Mouse (Mus musculus): Measurements from ENCODE around the gene Serp2. TPM values are rescaled to one million over a fixed set of nuclear protein-coding genes. Genes with fewer than 3 reads are reported as not detected.

Serp2 gene
- polyA plus RNA-seq, 1 experiment from 2014 or later = 4.3 TPM

GRCm38 (mm10) chr14:76540005-76540670 lies 16.6 kb downstream of the Serp2 start:
- Histone ChIP-seq H3K9me3 (ENCODE audit: control insufficient read depth, low read length) (no peaks in the 10 kb centered on the region), H3K9ac (ENCODE audit: low read depth, low read length) (no peak overlapping the region), H3K4me2 (no peak overlapping the region), H3K36me3 (ENCODE audit: control insufficient read depth, insufficient read depth, low read length) (no peaks in the 10 kb centered on the region), H3K27ac (ENCODE audit: low read depth, low read length) (no peak overlapping the region), H3K4me3 (ENCODE audit: low read depth, low read length) (no peak overlapping the region), H3K27me3 (replicated peaks; ENCODE audit: control insufficient read depth, insufficient read depth, low read length) (no peaks in the 10 kb centered on the region), H3K4me1 (replicated peaks; ENCODE audit: control insufficient read depth, insufficient read depth, low read length) (peaks cover 33% of the 10 kb centered on the region)
- WGBS = 90% methylated on average over 5 of the region's 5 CpGs
- no peak for DNase-seq (ENCODE audit: low spot score)
- no peak for ATAC-seq (replicated peaks; ENCODE audit: low FRiP score)

- DNase-seq (ENCODE audit: low spot score) = no peak
- Histone ChIP-seq H3K9ac (ENCODE audit: low read depth, low read length) (no peak overlapping the region), H3K4me3 (ENCODE audit: low read depth, low read length) (no peak overlapping the region), H3K4me2 (no peak overlapping the region), H3K27ac (ENCODE audit: low read depth, low read length) (peak overlapping the region; percentile 23; the same call in 1 of the 2 replicates), H3K27me3 (replicated peaks; ENCODE audit: control insufficient read depth, insufficient read depth, low read length) (no peaks in the 10 kb centered on the region), H3K36me3 (ENCODE audit: control insufficient read depth, insufficient read depth, low read length) (no peaks in the 10 kb centered on the region), H3K9me3 (ENCODE audit: control insufficient read depth, low read length) (no peaks in the 10 kb centered on the region), H3K4me1 (replicated peaks; ENCODE audit: control insufficient read depth, insufficient read depth, low read length) (peaks cover 34% of the 10 kb centered on the region)
- WGBS = 34% methylated on average over 6 of the region's 6 CpGs
- ATAC-seq (replicated peaks; ENCODE audit: low FRiP score) = no peak
Observed at GRCm38 (mm10) chr14:76536921-76537320, 19.8 kb downstream of the Serp2 start.

- no peak for DNase-seq (ENCODE audit: low spot score)
- ATAC-seq (replicated peaks; ENCODE audit: low FRiP score) = no peak
- Histone ChIP-seq H3K9me3 (ENCODE audit: control insufficient read depth, low read length) (no peaks in the 10 kb centered on the region), H3K4me1 (replicated peaks; ENCODE audit: control insufficient read depth, insufficient read depth, low read length) (peaks cover 40% of the 10 kb centered on the region), H3K4me3 (ENCODE audit: low read depth, low read length) (no peak overlapping the region), H3K27ac (ENCODE audit: low read depth, low read length) (no peak overlapping the region), H3K9ac (ENCODE audit: low read depth, low read length) (no peak overlapping the region), H3K36me3 (ENCODE audit: control insufficient read depth, insufficient read depth, low read length) (no peaks in the 10 kb centered on the region), H3K27me3 (replicated peaks; ENCODE audit: control insufficient read depth, insufficient read depth, low read length) (no peaks in the 10 kb centered on the region), H3K4me2 (peak overlapping the region; percentile 6; the same call in 1 of the 2 replicates)
- WGBS = 83% methylated on average over 1 of the region's 1 CpGs
Observed at GRCm38 (mm10) chr14:76535096-76535495, 21.6 kb downstream of the Serp2 start.

GRCm38 (mm10) chr14:76533170-76533815 lies 23.4 kb downstream of the Serp2 start:
- Histone ChIP-seq H3K4me2 (peak overlapping the region; percentile 72), H3K9me3 (ENCODE audit: control insufficient read depth, low read length) (no peaks in the 10 kb centered on the region), H3K27ac (ENCODE audit: low read depth, low read length) (peak overlapping the region; percentile 97), H3K4me3 (ENCODE audit: low read depth, low read length) (peak overlapping the region; percentile 38), H3K36me3 (ENCODE audit: control insufficient read depth, insufficient read depth, low read length) (no peaks in the 10 kb centered on the region), H3K27me3 (replicated peaks; ENCODE audit: control insufficient read depth, insufficient read depth, low read length) (no peaks in the 10 kb centered on the region), H3K9ac (ENCODE audit: low read depth, low read length) (peak overlapping the region; percentile 69), H3K4me1 (replicated peaks; ENCODE audit: control insufficient read depth, insufficient read depth, low read length) (peaks cover 43% of the 10 kb centered on the region)
- 8% methylated on average over 10 of the region's 10 CpGs for WGBS
- ATAC-seq (replicated peaks; ENCODE audit: low FRiP score) (peak; percentile 79), DNase-seq (ENCODE audit: low spot score) (peak; percentile 64)

GRCm38 (mm10) chr14:76532257-76533169 lies 24.2 kb downstream of the Serp2 start:
- Histone ChIP-seq H3K4me1 (replicated peaks; ENCODE audit: control insufficient read depth, insufficient read depth, low read length) (peaks cover 46% of the 10 kb centered on the region), H3K4me3 (ENCODE audit: low read depth, low read length) (peak overlapping the region; percentile 38), H3K27ac (ENCODE audit: low read depth, low read length) (peak overlapping the region; percentile 97), H3K4me2 (peak overlapping the region; percentile 72), H3K9me3 (ENCODE audit: control insufficient read depth, low read length) (no peaks in the 10 kb centered on the region), H3K27me3 (replicated peaks; ENCODE audit: control insufficient read depth, insufficient read depth, low read length) (no peaks in the 10 kb centered on the region), H3K9ac (ENCODE audit: low read depth, low read length) (peak overlapping the region; percentile 69), H3K36me3 (ENCODE audit: control insufficient read depth, insufficient read depth, low read length) (no peaks in the 10 kb centered on the region)
- WGBS = 11% methylated on average over 20 of the region's 20 CpGs
- peak; percentile 92 for ATAC-seq (replicated peaks; ENCODE audit: low FRiP score)
- peak; percentile 86 for DNase-seq (ENCODE audit: low spot score)

- ATAC-seq (replicated peaks; ENCODE audit: low FRiP score) = 0 out of 2 replicates have a peak, but pooled peaks have one; percentile 10
- Histone ChIP-seq H3K4me2 (peak overlapping the region; percentile 72), H3K9ac (ENCODE audit: low read depth, low read length) (0 out of 2 replicates have a peak overlapping the region, but pooled peaks have one; percentile 26)
Observed at GRCm38 (mm10) chr14:76531027-76531660, 25.5 kb downstream of the Serp2 start.

GRCm38 (mm10) chr14:76528641-76529040 lies 28.0 kb downstream of the Serp2 start:
- no peaks in the 10 kb centered on the region for H3K36me3 ChIP-seq (ENCODE audit: control insufficient read depth, insufficient read depth, low read length)
- ATAC-seq (replicated peaks; ENCODE audit: low FRiP score) = no peak
- no peaks in the 10 kb centered on the region for H3K9me3 ChIP-seq (ENCODE audit: control insufficient read depth, low read length)
- peaks cover 36% of the 10 kb centered on the region for H3K4me1 ChIP-seq (replicated peaks; ENCODE audit: control insufficient read depth, insufficient read depth, low read length)
- no peak overlapping the region for H3K4me3 ChIP-seq (ENCODE audit: low read depth, low read length)
- no peak overlapping the region for H3K9ac ChIP-seq (ENCODE audit: low read depth, low read length)
- 56% methylated on average over 5 of the region's 5 CpGs for WGBS
- H3K27me3 ChIP-seq (replicated peaks; ENCODE audit: control insufficient read depth, insufficient read depth, low read length) = no peaks in the 10 kb centered on the region
- DNase-seq (ENCODE audit: low spot score) = no peak
- H3K4me2 ChIP-seq = no peak overlapping the region
- no peak overlapping the region for H3K27ac ChIP-seq (ENCODE audit: low read depth, low read length)

More at GRCm38 (mm10) chr14:76531027-76531660, 25.5 kb downstream of the Serp2 start:
- Histone ChIP-seq H3K27me3 (replicated peaks; ENCODE audit: control insufficient read depth, insufficient read depth, low read length) (no peaks in the 10 kb centered on the region), H3K9me3 (ENCODE audit: control insufficient read depth, low read length) (no peaks in the 10 kb centered on the region), H3K36me3 (ENCODE audit: control insufficient read depth, insufficient read depth, low read length) (no peaks in the 10 kb centered on the region), H3K4me3 (ENCODE audit: low read depth, low read length) (no peak overlapping the region), H3K4me1 (replicated peaks; ENCODE audit: control insufficient read depth, insufficient read depth, low read length) (peaks cover 38% of the 10 kb centered on the region), H3K27ac (ENCODE audit: low read depth, low read length) (peak overlapping the region; percentile 97)
- WGBS = 74% methylated on average over 7 of the region's 7 CpGs
- no peak for DNase-seq (ENCODE audit: low spot score)

GRCm38 (mm10) chr14:76527758-76528313 lies 28.9 kb downstream of the Serp2 start:
- H3K36me3 ChIP-seq (ENCODE audit: control insufficient read depth, insufficient read depth, low read length) = no peaks in the 10 kb centered on the region
- whole genome bisulfite sequencing = 54% methylated on average over 9 of the region's 9 CpGs

More at GRCm38 (mm10) chr14:76527758-76528313, 28.9 kb downstream of the Serp2 start:
- ATAC-seq (replicated peaks; ENCODE audit: low FRiP score) (no peak), DNase-seq (ENCODE audit: low spot score) (no peak)
- H3K4me2 ChIP-seq = no peak overlapping the region
- H3K4me1 ChIP-seq (replicated peaks; ENCODE audit: control insufficient read depth, insufficient read depth, low read length) = peaks cover 31% of the 10 kb centered on the region
- H3K9me3 ChIP-seq (ENCODE audit: control insufficient read depth, low read length) = no peaks in the 10 kb centered on the region
- no peak overlapping the region for H3K27ac ChIP-seq (ENCODE audit: low read depth, low read length)
- no peak overlapping the region for H3K4me3 ChIP-seq (ENCODE audit: low read depth, low read length)
- H3K9ac ChIP-seq (ENCODE audit: low read depth, low read length) = 0 out of 2 replicates have a peak overlapping the region, but pooled peaks have one; percentile 18
- H3K27me3 ChIP-seq (replicated peaks; ENCODE audit: control insufficient read depth, insufficient read depth, low read length) = no peaks in the 10 kb centered on the region

All from liver, embryonic 11.5 days (tissue).